Mouse (Mus musculus) liver, adult 2 months (tissue): ENCODE data around the gene Casq1.

Source experiments
- CTCF ChIP-seq: fragments of 200-500 bp; IDR thresholded peaks from 2 replicates; pipeline ENCODE4 v1.5.1; 2011; ENCODE audit warnings: low read depth, low read length, control low read depth
- POLR2A ChIP-seq: fragments of 200-500 bp; IDR thresholded peaks from 2 replicates; pipeline ENCODE4 v1.6.1; 2011; ENCODE audit warnings: low read length, control low read depth; ENCODE audit not compliant: insufficient read depth; ENCODE audit errors: extremely low read depth

- TF ChIP-seq CTCF (no peak), POLR2A (no peak)
Measured at GRCm38 (mm10) chr1:172218164-172218910, 1.3 kb downstream of the Casq1 start.
